Mouse (Mus musculus) hindbrain, embryonic 15.5 days (tissue): Measurements from ENCODE around the gene Lancl2. TPM values are rescaled to one million over a fixed set of nuclear protein-coding genes. Genes with fewer than 3 reads are reported as not detected.

ENCODE experiments used
- ATAC-seq: fragments of 200-750 bp; cut with Nextera tagmentation; 2 replicates; pipeline ENCODE4 v1.8.0; 2017; ENCODE audit warnings: low read depth, moderate number of reproducible peaks, moderate TSS enrichment; ENCODE audit not compliant: low FRiP score
- H3K27ac ChIP-seq: fragments of 300-500 bp; sonication (generic); replicated peaks from 2 replicates; pipeline ENCODE4 v1.5.1; 2015; ENCODE audit warnings: mild to moderate bottlenecking, inconsistent platforms
- H3K27me3 ChIP-seq: fragments of 300-500 bp; sonication (generic); 2 replicates; pipeline ENCODE4 v1.6.1; 2015; ENCODE audit warnings: control low read depth, inconsistent platforms
- H3K36me3 ChIP-seq: fragments of 300-500 bp; sonication (generic); 2 replicates; pipeline ENCODE4 v1.6.1; 2015; ENCODE audit warnings: control low read depth, inconsistent platforms
- H3K4me1 ChIP-seq: fragments of 300-500 bp; sonication (generic); replicated peaks from 2 replicates; pipeline ENCODE4 v1.6.1; 2015; ENCODE audit warnings: control low read depth, inconsistent platforms
- H3K4me2 ChIP-seq: fragments of 300-500 bp; sonication (generic); 2 replicates; pipeline ENCODE4 v1.6.1; 2015; ENCODE audit warnings: moderate library complexity, mild to moderate bottlenecking, inconsistent platforms
- H3K4me3 ChIP-seq: fragments of 300-500 bp; sonication (generic); 2 replicates; pipeline ENCODE4 v1.5.1; 2015; ENCODE audit warnings: mild to moderate bottlenecking, inconsistent platforms
- H3K9ac ChIP-seq: fragments of 300-500 bp; sonication (generic); 2 replicates; pipeline ENCODE4 v1.6.1; 2015; ENCODE audit warnings: inconsistent platforms
- H3K9me3 ChIP-seq: fragments of 300-500 bp; sonication (generic); 2 replicates; pipeline ENCODE4 v1.6.1; 2016; ENCODE audit warnings: control low read depth, inconsistent platforms
- WGBS: fragments of 180-500 bp; shearing (Covaris S2); methylation state at CpG from one replicate; pipeline ENCODE4 v1.1.7; 2015; 5-methylcytosine and 5-hydroxymethylcytosine counted together
- polyA plus RNA-seq: library from polyadenylated mRNA; unstranded; fragments of >200 nt; fragmentation: Nextera tagmentation; extraction: Ambion mirVana; gene quantifications from 2 replicates; pipeline ENCODE4 v1.2.1, GENCODE M21; 2015

The Lancl2 gene
- polyA plus RNA-seq, 1 experiment from 2014 or later, result 86.3 TPM

DNA sequence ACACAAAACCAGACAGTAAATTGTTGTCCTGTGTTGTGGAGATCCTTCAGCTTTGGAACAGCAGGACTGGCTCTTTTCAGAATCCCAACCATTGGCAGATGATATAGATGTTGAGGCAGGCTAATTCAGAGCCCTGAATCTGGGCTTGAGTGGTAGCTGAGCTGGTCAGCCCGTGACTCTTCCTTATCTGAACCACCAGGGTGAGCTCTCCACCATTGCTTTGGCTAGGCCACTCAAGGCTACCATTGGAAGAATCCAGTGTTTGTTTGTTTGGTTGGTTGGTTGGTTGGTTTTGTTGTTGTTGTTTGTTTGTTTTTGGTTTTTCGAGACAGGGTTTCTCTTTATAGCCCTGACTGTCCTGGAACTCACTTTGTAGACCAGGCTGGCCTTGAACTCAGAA, 41.0 kb downstream of the Lancl2 start:
- whole genome bisulfite sequencing, result 80% methylated on average over 2 of the region's 2 CpGs
- no peaks in the 10 kb centered on the region for H3K9me3 ChIP-seq
- no peak overlapping the region for H3K9ac ChIP-seq
- H3K27me3 ChIP-seq, result no peaks in the 10 kb centered on the region
- no peak overlapping the region for H3K27ac ChIP-seq
- H3K4me3 ChIP-seq, result no peak overlapping the region
- no peak overlapping the region for H3K4me2 ChIP-seq
- no peaks in the 10 kb centered on the region for H3K4me1 ChIP-seq
- no peak for ATAC-seq
- H3K36me3 ChIP-seq, result peaks cover 15% of the 10 kb centered on the region; the same call in 1 of the 2 replicates

DNA sequence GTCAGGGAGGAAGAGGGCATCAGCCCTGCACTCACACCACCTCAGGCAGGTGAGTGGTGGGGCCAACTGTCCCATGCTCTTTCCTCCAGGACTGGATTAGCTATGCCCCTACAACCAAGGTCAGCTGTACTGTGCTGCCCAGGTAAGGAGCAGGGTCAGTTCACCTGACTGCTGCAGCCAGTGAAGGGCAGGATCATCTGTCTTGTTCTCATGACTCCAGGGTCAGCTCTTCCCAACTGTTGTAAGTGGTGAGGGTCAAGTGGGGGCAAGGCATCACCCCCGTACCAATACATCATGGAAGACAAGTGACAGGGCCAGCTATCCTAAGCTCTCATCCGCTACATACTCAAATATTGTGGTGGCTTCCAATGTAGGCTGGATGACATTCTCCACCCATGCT, 41.8 kb downstream of the Lancl2 start:
- ATAC-seq, result no peak
- Histone ChIP-seq H3K4me1 (no peaks in the 10 kb centered on the region), H3K27me3 (no peaks in the 10 kb centered on the region), H3K4me2 (no peak overlapping the region), H3K9ac (no peak overlapping the region), H3K27ac (no peak overlapping the region), H3K36me3 (peaks cover 10% of the 10 kb centered on the region; the same call in 1 of the 2 replicates), H3K4me3 (no peak overlapping the region), H3K9me3 (no peaks in the 10 kb centered on the region)
- WGBS, result 94% methylated on average over 2 of the region's 2 CpGs

DNA sequence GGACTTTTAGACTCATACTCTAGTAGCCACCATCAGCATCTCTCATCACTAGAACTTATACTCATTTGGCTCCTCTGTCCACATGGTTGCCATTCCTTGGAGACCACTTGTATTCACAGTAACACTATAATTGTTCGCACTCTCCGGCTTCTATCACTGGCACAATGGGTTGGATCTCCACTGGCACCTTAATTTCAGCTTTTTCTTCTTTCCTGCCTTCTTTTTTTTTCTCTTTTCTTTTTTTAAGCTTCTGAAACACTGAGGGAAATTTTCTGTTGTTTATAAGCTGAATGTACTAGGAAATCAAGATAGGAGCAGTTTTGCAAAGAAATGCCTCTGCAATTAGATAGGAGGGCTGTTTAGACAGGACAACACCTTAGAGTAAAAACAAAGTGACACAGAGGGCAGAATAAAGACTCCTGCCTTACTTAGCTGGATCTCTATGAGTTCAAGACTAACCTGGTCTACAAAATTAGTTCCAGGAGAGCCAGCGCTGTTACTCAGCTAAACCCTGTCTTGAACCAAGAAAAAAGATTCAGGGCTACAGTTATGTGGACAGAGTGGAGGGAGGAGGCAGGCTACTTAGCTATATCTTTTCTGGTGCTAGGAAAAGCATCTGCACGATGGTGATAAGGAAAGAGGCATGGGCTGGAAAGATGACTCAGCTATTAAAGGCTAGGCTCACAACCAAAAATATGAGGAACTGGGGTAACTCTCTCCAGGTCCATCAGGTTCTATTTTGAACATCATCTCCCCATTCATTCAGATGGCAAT, 42.8 kb downstream of the Lancl2 start:
- Histone ChIP-seq H3K27me3 (no peaks in the 10 kb centered on the region), H3K4me3 (no peak overlapping the region), H3K9me3 (no peaks in the 10 kb centered on the region), H3K9ac (no peak overlapping the region), H3K27ac (no peak overlapping the region), H3K4me1 (no peaks in the 10 kb centered on the region), H3K4me2 (no peak overlapping the region), H3K36me3 (peaks cover 1% of the 10 kb centered on the region; the same call in 1 of the 2 replicates)
- 92% methylated on average over 4 of the region's 4 CpGs for WGBS
- peak; percentile 15; the same call in 1 of the 2 replicates for ATAC-seq

DNA sequence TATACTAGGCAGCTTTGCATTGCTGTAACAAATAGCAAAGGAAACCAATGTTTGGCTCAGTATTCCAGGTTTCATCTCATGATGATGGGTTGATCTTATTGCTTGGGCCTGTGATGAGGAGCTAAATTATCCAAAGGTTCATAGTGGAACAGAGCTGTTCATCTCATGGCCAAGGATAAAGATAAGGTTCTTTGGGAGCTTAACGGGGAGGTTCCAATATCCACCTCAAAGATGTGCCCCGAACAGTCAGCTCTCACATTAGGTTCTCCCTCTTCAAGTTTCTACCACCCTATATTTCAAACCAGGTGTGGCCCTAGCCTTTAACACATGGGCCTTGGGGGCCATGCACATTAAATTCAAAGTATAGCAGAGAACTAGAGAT, 43.4 kb downstream of the Lancl2 start:
- ATAC-seq, result no peak
- H3K36me3 ChIP-seq, result no peaks in the 10 kb centered on the region
- no peaks in the 10 kb centered on the region for H3K9me3 ChIP-seq
- H3K27ac ChIP-seq, result no peak overlapping the region
- no peak overlapping the region for H3K9ac ChIP-seq
- no peaks in the 10 kb centered on the region for H3K4me1 ChIP-seq
- WGBS, result 100% methylated on average over 2 of the region's 2 CpGs
- no peak overlapping the region for H3K4me3 ChIP-seq
- no peak overlapping the region for H3K4me2 ChIP-seq
- no peaks in the 10 kb centered on the region for H3K27me3 ChIP-seq

DNA sequence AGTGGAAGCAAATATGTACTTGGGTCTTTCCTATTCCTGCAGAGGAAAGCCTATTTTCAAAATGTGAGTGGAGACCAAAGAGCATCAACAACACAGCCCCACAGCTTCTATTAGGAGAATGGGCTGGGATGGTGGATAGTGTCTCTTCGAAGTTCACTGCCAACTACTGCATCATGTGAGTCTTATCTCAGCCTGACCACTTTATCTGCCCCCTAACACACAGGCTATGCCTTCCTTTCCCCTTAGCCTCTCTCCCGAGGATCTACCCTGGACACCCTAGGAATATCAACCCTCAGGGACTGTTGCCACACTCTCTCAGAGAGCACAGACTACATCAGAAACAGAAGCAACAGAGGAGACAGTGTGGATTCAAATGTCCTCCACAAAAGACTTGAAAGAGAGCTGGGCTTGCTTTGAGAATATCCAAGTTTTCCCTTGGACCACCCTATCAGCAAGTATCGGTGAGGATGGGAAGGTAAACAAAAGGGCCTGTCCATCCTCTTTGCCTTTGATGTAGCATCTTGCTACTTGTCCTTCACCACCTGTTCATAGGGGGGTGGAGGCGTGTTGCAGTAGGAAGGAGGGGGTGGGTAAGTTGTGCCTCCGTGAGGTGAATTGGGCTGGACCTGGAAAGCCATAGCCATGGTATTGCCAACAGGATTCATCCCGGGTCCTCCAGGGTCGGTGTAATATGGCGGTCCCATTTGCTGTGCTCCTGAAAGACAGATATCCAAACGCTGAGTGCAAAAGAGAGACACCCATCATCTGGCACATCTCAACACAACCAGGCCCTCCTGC, 51.8 kb downstream of the Lancl2 start:
- H3K27me3 ChIP-seq, result no peaks in the 10 kb centered on the region
- ATAC-seq, result 0 out of 2 replicates have a peak, but pooled peaks have one; percentile 59
- 95% methylated on average over 9 of the region's 9 CpGs for WGBS
- H3K4me2 ChIP-seq, result no peak overlapping the region
- H3K9me3 ChIP-seq, result no peaks in the 10 kb centered on the region
- no peak overlapping the region for H3K9ac ChIP-seq
- no peak overlapping the region for H3K4me3 ChIP-seq
- H3K27ac ChIP-seq, result no peak overlapping the region
- H3K4me1 ChIP-seq, result no peaks in the 10 kb centered on the region
- peaks cover 23% of the 10 kb centered on the region for H3K36me3 ChIP-seq

DNA sequence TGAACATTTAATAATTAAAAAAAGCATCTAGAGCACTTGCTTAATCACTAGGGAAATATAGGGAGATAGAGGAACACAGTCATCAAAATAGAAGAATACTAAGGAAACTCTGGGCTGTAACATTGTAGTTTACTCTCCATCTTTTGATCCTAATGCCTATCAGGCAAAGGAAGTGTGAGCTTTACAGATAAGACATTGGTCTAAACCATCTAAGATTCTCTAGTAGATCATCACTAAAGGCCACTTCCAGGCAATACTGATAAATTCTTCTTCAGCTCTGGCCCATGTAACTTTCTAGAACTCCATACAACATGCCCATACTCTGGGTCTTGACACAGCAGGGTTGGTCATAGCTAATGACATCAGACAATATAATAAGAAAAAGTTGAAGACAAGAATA, 60.7 kb downstream of the Lancl2 start:
- Histone ChIP-seq H3K4me3 (no peak overlapping the region), H3K4me1 (no peaks in the 10 kb centered on the region), H3K36me3 (peaks cover 17% of the 10 kb centered on the region), H3K9me3 (no peaks in the 10 kb centered on the region), H3K27me3 (no peaks in the 10 kb centered on the region), H3K9ac (no peak overlapping the region), H3K27ac (no peak overlapping the region), H3K4me2 (no peak overlapping the region)
- no peak for ATAC-seq

DNA sequence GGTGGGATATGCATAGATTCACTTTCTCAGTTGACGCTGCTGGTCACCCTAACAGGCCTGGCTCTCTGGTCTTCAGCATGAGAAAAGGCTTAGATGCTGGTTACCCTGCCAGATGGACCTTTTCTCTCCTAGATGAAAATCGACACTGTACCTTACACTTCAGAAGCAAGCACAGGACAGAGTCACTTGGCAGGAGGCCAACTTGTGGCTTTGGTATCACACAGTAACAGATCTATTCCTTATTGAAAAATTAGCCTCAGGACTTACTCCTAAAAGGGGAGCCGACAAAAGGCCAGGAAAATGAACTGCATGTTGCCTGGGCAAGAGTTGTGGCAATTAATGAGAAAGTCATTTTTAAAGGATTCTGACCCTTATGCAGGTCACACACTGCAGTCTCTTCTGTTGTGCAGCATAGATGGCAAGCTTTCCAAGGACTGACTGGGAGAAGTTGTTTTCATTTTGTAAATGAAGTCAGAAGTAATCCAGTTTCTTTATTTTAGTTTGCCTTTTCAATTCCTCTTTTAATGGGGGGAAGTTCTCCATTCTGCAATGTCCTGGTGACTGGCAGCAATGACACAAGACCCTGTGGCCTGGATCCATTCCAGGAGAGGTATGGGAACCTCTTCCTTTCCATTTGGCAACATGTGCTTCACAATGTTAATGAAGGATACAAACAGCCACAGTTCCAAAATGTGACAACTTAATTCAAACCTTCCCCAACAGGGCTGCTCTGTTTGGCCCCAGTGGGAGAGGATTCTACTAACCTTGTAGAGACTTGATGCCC, 62.9 kb downstream of the Lancl2 start:
- Histone ChIP-seq H3K4me3 (no peak overlapping the region), H3K27ac (no peak overlapping the region), H3K4me2 (no peak overlapping the region), H3K4me1 (no peaks in the 10 kb centered on the region), H3K9me3 (no peaks in the 10 kb centered on the region), H3K9ac (no peak overlapping the region), H3K36me3 (peaks cover 14% of the 10 kb centered on the region; the same call in 1 of the 2 replicates), H3K27me3 (no peaks in the 10 kb centered on the region)
- no peak for ATAC-seq
- 57% methylated on average over 3 of the region's 3 CpGs for WGBS

DNA sequence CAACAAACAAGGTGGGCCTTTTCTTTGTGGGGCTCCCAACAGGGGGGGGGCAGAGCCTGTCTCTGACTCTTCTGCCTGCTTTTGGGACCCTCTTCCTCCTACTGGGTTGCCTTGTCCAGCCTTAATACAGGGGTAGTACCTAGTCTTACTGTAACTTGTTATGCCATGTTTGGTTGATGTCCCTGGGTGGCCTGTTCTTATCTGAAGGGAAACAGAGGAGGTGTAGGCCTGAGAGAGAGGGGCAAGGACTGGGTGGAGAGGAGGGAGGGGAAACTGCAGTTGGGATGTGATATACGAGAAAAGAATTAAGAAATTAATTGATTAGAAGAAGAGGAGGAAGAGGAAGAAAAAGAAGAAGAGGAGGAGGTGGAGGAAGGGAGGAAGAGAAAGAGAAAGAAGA, 63.9 kb downstream of the Lancl2 start:
- ATAC-seq, result no peak
- WGBS, result 86% methylated on average over 1 of the region's 1 CpGs
- peaks cover 14% of the 10 kb centered on the region; the same call in 1 of the 2 replicates for H3K36me3 ChIP-seq
- H3K27me3 ChIP-seq, result no peaks in the 10 kb centered on the region
- no peaks in the 10 kb centered on the region for H3K4me1 ChIP-seq
- H3K9ac ChIP-seq, result no peak overlapping the region
- no peak overlapping the region for H3K27ac ChIP-seq
- no peak overlapping the region for H3K4me3 ChIP-seq
- no peaks in the 10 kb centered on the region for H3K9me3 ChIP-seq
- H3K4me2 ChIP-seq, result no peak overlapping the region

DNA sequence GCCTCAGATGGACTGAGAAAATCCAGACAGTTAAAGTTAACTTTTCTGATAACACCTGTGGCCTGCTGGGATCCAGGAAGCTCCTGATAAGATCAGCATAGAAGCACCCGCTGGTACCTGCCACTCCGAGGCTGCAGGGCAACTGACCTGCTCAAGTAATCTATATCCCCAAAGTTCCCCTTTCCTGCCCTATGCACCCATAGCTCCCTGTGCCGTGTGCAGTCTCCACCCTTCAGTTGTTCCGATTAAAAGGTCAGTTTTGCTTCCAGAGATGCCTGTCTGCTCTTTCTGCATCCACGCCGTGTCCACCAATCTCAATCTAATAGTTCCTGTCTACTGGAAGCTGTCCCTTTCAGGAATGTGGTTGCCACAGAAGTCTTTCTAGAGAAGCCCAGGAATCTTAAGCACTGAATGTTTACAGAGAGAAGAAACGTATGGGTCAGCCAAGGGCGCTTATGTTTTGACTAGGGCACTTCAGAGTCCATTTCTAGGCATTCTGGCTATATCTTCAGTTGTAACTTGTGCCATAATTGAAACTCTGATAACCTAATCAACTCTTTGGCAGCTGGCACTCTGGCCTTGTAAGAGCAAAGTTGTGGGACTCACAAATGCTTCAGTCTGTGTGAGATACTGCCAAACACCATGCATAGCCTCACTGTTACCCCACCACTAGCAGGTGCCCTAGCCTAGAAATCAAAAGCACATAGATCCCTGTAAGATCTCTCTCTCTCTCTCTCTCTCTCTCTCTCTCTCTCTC, 65.0 kb downstream of the Lancl2 start:
- no peaks in the 10 kb centered on the region for H3K9me3 ChIP-seq
- H3K27ac ChIP-seq, result no peak overlapping the region
- peaks cover 8% of the 10 kb centered on the region; the same call in 1 of the 2 replicates for H3K36me3 ChIP-seq
- H3K9ac ChIP-seq, result no peak overlapping the region
- H3K4me2 ChIP-seq, result no peak overlapping the region
- H3K4me1 ChIP-seq, result no peaks in the 10 kb centered on the region
- no peaks in the 10 kb centered on the region for H3K27me3 ChIP-seq
- 85% methylated on average over 8 of the region's 8 CpGs for WGBS
- no peak overlapping the region for H3K4me3 ChIP-seq
- no peak for ATAC-seq

DNA sequence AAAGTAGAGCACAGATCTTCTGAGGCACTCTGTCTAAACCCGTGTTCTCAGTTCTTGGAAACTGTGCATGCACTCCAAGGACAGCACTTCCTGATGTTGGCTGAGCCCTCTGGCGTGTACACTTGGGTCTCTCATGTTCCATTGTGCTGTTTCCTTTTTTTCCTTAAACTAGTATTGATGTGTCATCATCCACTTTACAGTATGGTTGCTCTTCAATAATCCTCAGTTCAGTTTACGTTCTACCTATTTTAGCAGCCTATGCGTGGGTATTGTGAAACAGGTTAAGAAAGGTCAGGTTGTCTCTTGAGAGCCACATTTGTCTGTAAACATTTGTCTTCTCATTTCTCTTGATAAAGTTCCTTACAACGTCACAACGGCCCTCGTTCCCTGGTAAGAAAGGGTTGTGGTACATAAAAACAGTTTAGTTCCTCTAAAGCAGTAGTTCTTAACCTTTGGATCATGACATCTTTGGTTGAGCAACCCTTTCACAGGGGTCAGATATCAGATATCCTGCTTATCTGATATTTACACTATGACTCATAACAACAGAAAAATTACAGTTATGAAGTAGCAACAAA, 66.7 kb downstream of the Lancl2 start:
- Histone ChIP-seq H3K9me3 (no peaks in the 10 kb centered on the region), H3K9ac (no peak overlapping the region), H3K4me3 (no peak overlapping the region), H3K4me1 (no peaks in the 10 kb centered on the region), H3K36me3 (peaks cover 11% of the 10 kb centered on the region; the same call in 1 of the 2 replicates), H3K27me3 (no peaks in the 10 kb centered on the region), H3K27ac (no peak overlapping the region), H3K4me2 (no peak overlapping the region)
- no peak for ATAC-seq
- 92% methylated on average over 7 of the region's 7 CpGs for WGBS
